Mouse (Mus musculus): Measurements from ENCODE around the gene Acpp. TPM values are rescaled to one million over a fixed set of nuclear protein-coding genes. Genes with fewer than 3 reads are reported as not detected.

The Acpp gene
- total and polyA plus RNA-seq, 3 experiments: 0.27 to 0.97 (median 0.30) TPM

GRCm38 (mm10) chr9:104284934-104285333 lies 52.6 kb downstream of the Acpp start:
- Histone ChIP-seq H3K4me1 (ENCODE audit: control insufficient read depth in 1 of 2, insufficient read depth in 2 of 2) (peaks cover 9 to 26% of the 10 kb centered on the region in 2 experiments; a peak in 2 of 4 replicates), H3K4me2 (ENCODE audit: insufficient read depth, low read depth, poor library complexity, severe bottlenecking) (no peak overlapping the region), H3K27ac (ENCODE audit: insufficient read depth, low read depth) (no peak overlapping the region), H3K9ac (ENCODE audit: insufficient read depth, low read depth) (no peak overlapping the region), H3K27me3 (replicated peaks) (no peaks in the 10 kb centered on the region), H3K4me3 (replicated peaks in 1 of 3; ENCODE audit: low read depth in 2 of 3, low read length in 2 of 3, poor library complexity in 1 of 3) (no peak overlapping the region), H3K79me2 (replicated peaks; ENCODE audit: control insufficient read depth, extremely low read depth, insufficient read depth, poor library complexity, severe bottlenecking) (no peaks in the 10 kb centered on the region), H3K9me3 (replicated peaks; ENCODE audit: low read length) (no peaks in the 10 kb centered on the region), H3K36me3 (replicated peaks in 1 of 2; ENCODE audit: control insufficient read depth in 1 of 2, insufficient read depth in 1 of 2, low read length in 1 of 2) (no peaks in the 10 kb centered on the region)
- in situ Hi-C loops (cut with MboI; ENCODE audit: low pct_ligation_motif_present, low pct_unique_long_range_greater_than_20kb, low sequenced_read_pairs) (no loop called here), dilution Hi-C loops (cut with MboI; ENCODE audit: extremely low pct_ligation_motif_present, extremely low pct_unique_long_range_greater_than_20kb, low sequenced_read_pairs) (no loop called here)
- DNase-seq (ENCODE audit: extremely low read depth): no peak
- TF ChIP-seq MAFK (IDR thresholded peaks at IDR 0.05; ENCODE audit: insufficient replicate concordance, low read length): no peak

- H3K4me2 ChIP-seq (ENCODE audit: insufficient read depth, low read depth, poor library complexity, severe bottlenecking): no peak overlapping the region
- peaks cover 9 to 28% of the 10 kb centered on the region in 2 experiments; a peak in 2 of 4 replicates for H3K4me1 ChIP-seq (ENCODE audit: control insufficient read depth in 1 of 2, insufficient read depth in 2 of 2)
- H3K79me2 ChIP-seq (replicated peaks; ENCODE audit: control insufficient read depth, extremely low read depth, insufficient read depth, poor library complexity, severe bottlenecking): no peaks in the 10 kb centered on the region
- DNase-seq (ENCODE audit: extremely low read depth): no peak
- H3K9ac ChIP-seq (ENCODE audit: insufficient read depth, low read depth): no peak overlapping the region
- in situ Hi-C loops (cut with MboI; ENCODE audit: low pct_ligation_motif_present, low pct_unique_long_range_greater_than_20kb, low sequenced_read_pairs): no loop called here
- H3K27me3 ChIP-seq (replicated peaks): no peaks in the 10 kb centered on the region
- H3K36me3 ChIP-seq (replicated peaks in 1 of 2; ENCODE audit: control insufficient read depth in 1 of 2, insufficient read depth in 1 of 2, low read length in 1 of 2): no peaks in the 10 kb centered on the region
- H3K4me3 ChIP-seq (replicated peaks in 1 of 3; ENCODE audit: low read depth in 2 of 3, low read length in 2 of 3, poor library complexity in 1 of 3): no peak overlapping the region
- dilution Hi-C loops (cut with MboI; ENCODE audit: extremely low pct_ligation_motif_present, extremely low pct_unique_long_range_greater_than_20kb, low sequenced_read_pairs): no loop called here
- no peaks in the 10 kb centered on the region for H3K9me3 ChIP-seq (replicated peaks; ENCODE audit: low read length)
- H3K27ac ChIP-seq (ENCODE audit: insufficient read depth, low read depth): no peak overlapping the region
- TF ChIP-seq USF1 (IDR thresholded peaks at IDR 0.05; ENCODE audit: low read depth, low read length) (no peak), NELFE (IDR thresholded peaks at IDR 0.05; ENCODE audit: low read depth, low read length) (no peak), JUND (conservative IDR thresholded peaks at IDR 0.05; ENCODE audit: low read depth, low read length) (no peak), MEF2A (IDR thresholded peaks at IDR 0.05; ENCODE audit: borderline replicate concordance, low read depth, low read length) (no peak), CHD1 (IDR thresholded peaks at IDR 0.05; ENCODE audit: low read depth, low read length) (no peak), ELF1 (IDR thresholded peaks at IDR 0.05; ENCODE audit: low read depth, low read length) (no peak), RAD21 (IDR thresholded peaks at IDR 0.05; ENCODE audit: low read depth, low read length) (no peak), CHD2 (IDR thresholded peaks at IDR 0.05; ENCODE audit: low read length) (no peak), MYC (IDR thresholded peaks at IDR 0.05; ENCODE audit: low read depth, low read length) (no peak), MAZ (IDR thresholded peaks at IDR 0.05; ENCODE audit: low read depth, low read length) (no peak), BHLHE40 (IDR thresholded peaks at IDR 0.05; ENCODE audit: low read depth, low read length) (no peak), ETS1 (conservative IDR thresholded peaks at IDR 0.05; ENCODE audit: low read depth, low read length) (no peak), JUN (IDR thresholded peaks at IDR 0.05; ENCODE audit: insufficient read depth, low read depth, low read length) (no peak), MAFK (IDR thresholded peaks at IDR 0.05; ENCODE audit: insufficient replicate concordance, low read length) (no peak), POLR2AphosphoS2 (IDR thresholded peaks at IDR 0.05; ENCODE audit: low read depth, low read length) (no peak)
Observed at GRCm38 (mm10) chr9:104282536-104282935, 55.0 kb downstream of the Acpp start.

All from CH12.LX (cell line).